Mouse (Mus musculus) hindbrain, embryonic 14.5 days (tissue): ENCODE results near the gene Ptprt. TPM values are rescaled to one million over a fixed set of nuclear protein-coding genes. Genes with fewer than 3 reads are reported as not detected.

Source experiments
- ATAC-seq: fragments of 200-750 bp; cut with Nextera tagmentation; 2 replicates; pipeline ENCODE4 v1.8.0; 2017; ENCODE audit warnings: moderate number of reproducible peaks, mild to moderate bottlenecking, moderate TSS enrichment, moderate library complexity; ENCODE audit not compliant: low FRiP score
- DNase-seq: peaks from one replicate; pipeline ENCODE4 v3.0.0-alpha.2; 2015; ENCODE audit warnings: low spot score
- H3K27ac ChIP-seq: fragments of 300-500 bp; sonication (generic); 2 replicates; pipeline ENCODE4 v1.5.1; 2014; ENCODE audit warnings: mild to moderate bottlenecking, moderate library complexity
- H3K27me3 ChIP-seq: fragments of 300-500 bp; sonication (generic); 2 replicates; pipeline ENCODE4 v1.6.1; 2014; ENCODE audit warnings: mild to moderate bottlenecking, low read length, mixed read lengths; ENCODE audit not compliant: control insufficient read depth, insufficient read depth
- H3K36me3 ChIP-seq: fragments of 300-500 bp; sonication (generic); replicated peaks from 2 replicates; pipeline ENCODE4 v1.6.1; 2014; ENCODE audit not compliant: control insufficient read depth, insufficient read depth
- H3K4me1 ChIP-seq: fragments of 300-500 bp; sonication (generic); replicated peaks from 2 replicates; pipeline ENCODE4 v1.6.1; 2014; ENCODE audit warnings: antibody characterized with exemption, low read length, mixed read lengths; ENCODE audit not compliant: control insufficient read depth, insufficient read depth
- H3K4me2 ChIP-seq: fragments of 300-500 bp; sonication (generic); replicated peaks from 2 replicates; pipeline ENCODE4 v1.6.1; 2014; ENCODE audit warnings: mild to moderate bottlenecking, moderate library complexity
- H3K4me3 ChIP-seq: fragments of 300-500 bp; sonication (generic); replicated peaks from 2 replicates; pipeline ENCODE4 v1.5.1; 2014; ENCODE audit warnings: mild to moderate bottlenecking, low read length
- H3K9ac ChIP-seq: fragments of 300-500 bp; sonication (generic); 2 replicates; pipeline ENCODE4 v1.6.1; 2014
- H3K9me3 ChIP-seq: fragments of 300-500 bp; sonication (generic); 2 replicates; pipeline ENCODE4 v1.6.1; 2016; ENCODE audit warnings: low read length; ENCODE audit not compliant: control insufficient read depth
- WGBS: fragments of 180-500 bp; shearing (Covaris S2); extraction: QIAGEN DNeasy Blood & Tissue Kit; methylation state at CpG from one replicate; pipeline ENCODE4 v1.1.7; 2014; 5-methylcytosine and 5-hydroxymethylcytosine counted together
- polyA plus RNA-seq: library from polyadenylated mRNA; unstranded; fragments of >200 nt; fragmentation: Nextera tagmentation; extraction: Ambion mirVana; gene quantifications from 2 replicates; pipeline ENCODE4 v1.2.1, GENCODE M21; 2014

Ptprt gene
- polyA plus RNA-seq, 1 experiment from 2014 or later, result 21.5 TPM

GRCm38 (mm10) chr2:161813326-161813725 is 847.6 kb downstream of the Ptprt start:
- no peak for ATAC-seq
- Histone ChIP-seq H3K4me3 (no peak overlapping the region), H3K4me2 (no peak overlapping the region), H3K9me3 (no peaks in the 10 kb centered on the region), H3K4me1 (no peaks in the 10 kb centered on the region; the same call in 1 of the 2 replicates), H3K36me3 (no peaks in the 10 kb centered on the region), H3K27ac (no peak overlapping the region), H3K9ac (no peak overlapping the region), H3K27me3 (no peaks in the 10 kb centered on the region)
- no peak for DNase-seq
- 94% methylated on average over 1 of the region's 1 CpGs for WGBS

GRCm38 (mm10) chr2:161808086-161808801 is 852.7 kb downstream of the Ptprt start:
- DNase-seq (no peak), ATAC-seq (no peak)
- H3K9ac ChIP-seq, result no peak overlapping the region
- WGBS, result 80% methylated on average over 9 of the region's 9 CpGs
- H3K27me3 ChIP-seq, result no peaks in the 10 kb centered on the region
- H3K36me3 ChIP-seq, result no peaks in the 10 kb centered on the region
- no peak overlapping the region for H3K27ac ChIP-seq
- H3K9me3 ChIP-seq, result no peaks in the 10 kb centered on the region
- H3K4me2 ChIP-seq, result no peak overlapping the region
- no peak overlapping the region for H3K4me3 ChIP-seq
- peaks cover 6% of the 10 kb centered on the region; the same call in 1 of the 2 replicates for H3K4me1 ChIP-seq

DNA sequence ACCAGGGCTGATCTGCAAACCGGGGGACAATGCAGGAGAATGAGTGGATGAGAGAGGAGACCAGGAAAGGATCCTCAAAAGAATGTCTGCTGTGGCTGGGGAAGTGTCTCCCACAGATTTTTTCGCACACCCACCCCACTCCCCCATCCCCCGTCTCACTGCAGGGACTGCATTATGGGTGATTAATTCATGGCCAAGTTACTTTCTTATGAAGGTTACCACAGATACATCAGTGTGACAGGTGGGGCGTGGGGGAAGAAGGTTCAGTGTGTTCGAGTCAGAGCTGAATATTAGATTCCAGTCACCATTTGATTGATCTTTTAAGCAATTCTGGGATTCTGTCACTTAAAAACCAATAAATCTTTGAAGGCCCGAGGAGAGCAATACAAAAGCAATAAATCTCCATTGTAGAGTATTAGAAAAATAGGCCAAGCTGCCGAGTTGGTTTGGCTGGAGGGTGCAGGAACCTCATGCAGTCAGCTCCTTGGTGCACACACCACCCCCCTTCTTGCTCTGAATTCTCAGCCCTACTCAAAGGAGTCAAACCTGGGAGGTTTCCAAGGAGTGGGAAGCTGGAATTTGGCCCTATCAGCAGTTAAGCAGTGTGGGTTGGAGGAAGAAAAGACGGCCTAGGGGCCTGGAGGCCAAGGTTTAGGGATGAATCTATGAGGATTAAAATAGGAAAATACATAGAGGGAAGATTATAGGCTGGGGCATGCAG is 854.5 kb downstream of the Ptprt start:
- no peaks in the 10 kb centered on the region for H3K36me3 ChIP-seq
- no peaks in the 10 kb centered on the region for H3K27me3 ChIP-seq
- H3K9me3 ChIP-seq, result no peaks in the 10 kb centered on the region
- H3K4me3 ChIP-seq, result no peak overlapping the region
- no peak overlapping the region for H3K4me2 ChIP-seq
- WGBS, result 21% methylated on average over 8 of the region's 8 CpGs
- 0 out of 2 replicates have a peak, but pooled peaks cover 6% of the 10 kb centered on the region for H3K4me1 ChIP-seq
- no peak overlapping the region for H3K9ac ChIP-seq
- ATAC-seq (0 out of 2 replicates have a peak, but pooled peaks have one; percentile 40), DNase-seq (no peak)
- H3K27ac ChIP-seq, result no peak overlapping the region

GRCm38 (mm10) chr2:161799946-161800345 is 861.0 kb downstream of the Ptprt start:
- Histone ChIP-seq H3K27me3 (no peaks in the 10 kb centered on the region), H3K9ac (no peak overlapping the region), H3K9me3 (no peaks in the 10 kb centered on the region), H3K4me1 (no peaks in the 10 kb centered on the region), H3K4me2 (no peak overlapping the region), H3K4me3 (no peak overlapping the region), H3K36me3 (no peaks in the 10 kb centered on the region), H3K27ac (no peak overlapping the region)
- no peak for DNase-seq
- ATAC-seq, result no peak
- 82% methylated on average over 6 of the region's 6 CpGs for WGBS

- ATAC-seq, result no peak
- H3K9me3 ChIP-seq, result no peaks in the 10 kb centered on the region
- DNase-seq, result no peak
- no peak overlapping the region for H3K4me3 ChIP-seq
- H3K9ac ChIP-seq, result no peak overlapping the region
- WGBS, result 83% methylated on average over 2 of the region's 2 CpGs
- H3K4me2 ChIP-seq, result no peak overlapping the region
- H3K27me3 ChIP-seq, result no peaks in the 10 kb centered on the region
- H3K27ac ChIP-seq, result no peak overlapping the region
- no peaks in the 10 kb centered on the region for H3K36me3 ChIP-seq
- no peaks in the 10 kb centered on the region for H3K4me1 ChIP-seq
Observed at GRCm38 (mm10) chr2:161767528-161767927, 893.4 kb downstream of the Ptprt start.

DNA sequence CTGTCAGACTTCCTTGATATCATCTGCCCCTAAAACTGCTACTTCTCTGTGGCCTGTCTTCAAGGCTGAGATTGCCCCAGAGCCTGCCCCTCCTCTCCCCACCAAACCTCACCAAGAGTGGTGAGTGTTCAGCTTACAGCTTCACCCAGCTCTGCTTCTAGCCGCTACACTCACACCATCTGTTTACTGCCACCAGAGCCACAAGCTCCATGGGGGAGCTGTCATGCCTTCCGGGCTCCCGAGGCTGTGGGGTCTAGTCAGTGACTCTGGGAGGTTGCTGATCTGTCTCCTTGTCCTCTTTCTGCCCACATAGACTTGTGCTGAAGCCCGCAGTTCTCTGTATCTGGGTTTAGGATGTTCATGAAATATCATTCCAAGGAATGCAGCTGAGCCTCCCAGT is 947.9 kb downstream of the Ptprt start:
- Histone ChIP-seq H3K27ac (no peak overlapping the region), H3K4me3 (no peak overlapping the region), H3K27me3 (no peaks in the 10 kb centered on the region), H3K4me1 (no peaks in the 10 kb centered on the region), H3K36me3 (no peaks in the 10 kb centered on the region), H3K9ac (no peak overlapping the region), H3K9me3 (no peaks in the 10 kb centered on the region), H3K4me2 (no peak overlapping the region)
- DNase-seq, result no peak
- no peak for ATAC-seq
- WGBS, result 49% methylated on average over 4 of the region's 4 CpGs

DNA sequence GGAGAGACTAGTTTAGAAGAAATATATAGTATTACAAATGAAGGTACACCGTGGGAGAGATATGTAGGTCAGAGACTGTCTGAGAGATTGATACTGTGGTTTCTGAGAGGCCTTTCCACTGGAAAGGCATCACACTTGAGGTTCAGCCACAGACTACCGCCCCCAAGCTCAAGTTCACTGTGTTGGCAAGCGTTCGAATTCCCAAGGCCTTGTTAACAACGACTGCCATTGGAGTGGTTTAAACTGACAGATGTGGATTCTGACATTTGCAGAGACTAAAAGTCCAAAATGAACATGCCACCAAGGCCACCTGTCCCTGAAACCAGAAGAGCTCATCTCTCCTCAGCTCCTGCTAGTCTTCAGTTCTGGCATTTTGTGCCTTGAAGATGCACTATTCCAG is 951.6 kb downstream of the Ptprt start:
- no peaks in the 10 kb centered on the region for H3K27me3 ChIP-seq
- WGBS, result 87% methylated on average over 5 of the region's 5 CpGs
- ATAC-seq (no peak), DNase-seq (no peak)
- no peak overlapping the region for H3K27ac ChIP-seq
- no peak overlapping the region for H3K4me2 ChIP-seq
- no peak overlapping the region for H3K9ac ChIP-seq
- H3K36me3 ChIP-seq, result no peaks in the 10 kb centered on the region
- H3K9me3 ChIP-seq, result no peaks in the 10 kb centered on the region
- no peak overlapping the region for H3K4me3 ChIP-seq
- 0 out of 2 replicates have a peak, but pooled peaks cover 11% of the 10 kb centered on the region for H3K4me1 ChIP-seq

- Histone ChIP-seq H3K4me1 (0 out of 2 replicates have a peak, but pooled peaks cover 12% of the 10 kb centered on the region), H3K27ac (no peak overlapping the region), H3K36me3 (no peaks in the 10 kb centered on the region), H3K4me3 (no peak overlapping the region), H3K4me2 (no peak overlapping the region), H3K9ac (no peak overlapping the region), H3K27me3 (no peaks in the 10 kb centered on the region), H3K9me3 (no peaks in the 10 kb centered on the region)
- 89% methylated on average over 7 of the region's 7 CpGs for WGBS
- ATAC-seq, result no peak
- no peak for DNase-seq
Observed at GRCm38 (mm10) chr2:161706386-161706915, 954.5 kb downstream of the Ptprt start.

- Histone ChIP-seq H3K9me3 (no peaks in the 10 kb centered on the region), H3K4me1 (0 out of 2 replicates have a peak, but pooled peaks cover 12% of the 10 kb centered on the region), H3K36me3 (no peaks in the 10 kb centered on the region), H3K4me2 (no peak overlapping the region), H3K27me3 (no peaks in the 10 kb centered on the region), H3K4me3 (no peak overlapping the region), H3K27ac (no peak overlapping the region), H3K9ac (no peak overlapping the region)
- ATAC-seq (no peak), DNase-seq (no peak)
- WGBS, result 40% methylated on average over 8 of the region's 8 CpGs
Observed at GRCm38 (mm10) chr2:161704811-161705210, 956.1 kb downstream of the Ptprt start.
